Mouse (Mus musculus): ENCODE measurements at regions not wholly inside any gene's neighbourhood (a gene's known extent, or its start where the extent isn't known, plus 50 kb on each side); places are given as distances from the start of the nearest gene placed in this dataset.

DNA sequence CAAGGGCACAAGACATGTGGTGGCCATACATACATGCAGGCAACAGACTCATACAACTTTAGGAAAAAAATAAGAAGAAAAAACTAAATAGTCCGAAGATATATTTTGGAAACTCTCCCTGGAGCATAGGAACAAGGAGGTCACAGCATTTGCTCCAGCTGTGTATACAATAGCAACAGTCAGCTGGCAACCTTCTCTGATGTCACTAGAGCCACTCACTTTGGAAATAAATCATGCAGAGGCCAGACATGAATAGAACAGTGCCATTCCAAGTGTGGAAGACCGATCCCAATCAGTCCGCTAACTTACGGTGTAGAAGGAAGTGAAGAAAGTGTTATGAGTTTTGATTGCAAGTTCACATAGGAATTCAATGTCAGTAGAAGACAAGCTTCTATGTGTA, 132.8 kb downstream of the Lca5 start:
- no peaks in the 10 kb centered on the region for H3K27me3 ChIP-seq (ENCODE audit: control insufficient read depth)
- H3K9me3 ChIP-seq (ENCODE audit: control insufficient read depth, low read length) = no peaks in the 10 kb centered on the region
- TF ChIP-seq GATA1 (IDR thresholded peaks at IDR 0.05; ENCODE audit: low read length) (no peak), TAL1 (IDR thresholded peaks at IDR 0.05; ENCODE audit: low read length) (no peak)
- H3K36me3 ChIP-seq (ENCODE audit: control insufficient read depth) = no peaks in the 10 kb centered on the region
- no peak overlapping the region for H3K4me3 ChIP-seq (replicated peaks)
- no peaks in the 10 kb centered on the region for H3K4me1 ChIP-seq (ENCODE audit: control insufficient read depth)

DNA sequence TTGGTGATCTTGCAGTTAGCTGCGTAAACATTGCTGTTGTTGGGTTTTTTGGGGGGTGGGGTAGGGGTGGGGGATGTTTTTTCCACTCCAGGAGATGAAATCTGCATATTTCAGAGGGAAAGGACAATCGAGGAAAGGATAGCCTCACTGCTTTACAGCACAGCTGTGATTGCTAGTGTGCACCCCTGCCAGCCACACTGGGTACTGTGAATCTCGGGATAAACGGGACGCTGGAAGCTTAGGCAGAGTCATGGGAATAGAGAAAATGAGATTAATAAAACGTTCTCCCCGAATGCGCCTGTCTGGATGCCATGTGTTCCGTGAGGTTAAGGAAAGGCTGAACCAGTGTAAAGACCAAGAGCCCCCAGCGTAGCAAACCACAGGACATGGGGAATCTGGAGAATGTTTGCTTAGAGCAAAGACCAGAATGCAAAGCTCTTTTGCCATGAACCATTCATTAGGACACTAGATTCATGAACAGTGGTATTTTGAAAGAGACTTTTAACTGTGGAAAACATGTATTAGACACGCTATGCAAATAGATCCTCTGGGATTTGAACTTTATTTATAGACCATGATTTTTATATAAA, 133.5 kb downstream of the Lca5 start:
- TF ChIP-seq GATA1 (IDR thresholded peaks at IDR 0.05; ENCODE audit: low read length) = no peak
- TF ChIP-seq TAL1 (IDR thresholded peaks at IDR 0.05; ENCODE audit: low read length) = no peak
- no peaks in the 10 kb centered on the region for H3K36me3 ChIP-seq (ENCODE audit: control insufficient read depth)
- no peaks in the 10 kb centered on the region for H3K9me3 ChIP-seq (ENCODE audit: control insufficient read depth, low read length)
- H3K27me3 ChIP-seq (ENCODE audit: control insufficient read depth) = no peaks in the 10 kb centered on the region
- H3K4me1 ChIP-seq (ENCODE audit: control insufficient read depth) = no peaks in the 10 kb centered on the region
- no peak overlapping the region for H3K4me3 ChIP-seq (replicated peaks)

GRCm38 (mm10) chr9:83304925-83305324, 136.0 kb downstream of the Lca5 start:
- H3K9me3 ChIP-seq (ENCODE audit: control insufficient read depth, low read length) = no peaks in the 10 kb centered on the region
- H3K4me3 ChIP-seq (replicated peaks) = no peak overlapping the region
- H3K27me3 ChIP-seq (ENCODE audit: control insufficient read depth) = no peaks in the 10 kb centered on the region
- no peaks in the 10 kb centered on the region for H3K36me3 ChIP-seq (ENCODE audit: control insufficient read depth)
- H3K4me1 ChIP-seq (ENCODE audit: control insufficient read depth) = no peaks in the 10 kb centered on the region
- TF ChIP-seq GATA1 (IDR thresholded peaks at IDR 0.05; ENCODE audit: low read length) (no peak), TAL1 (IDR thresholded peaks at IDR 0.05; ENCODE audit: low read length) (no peak)

- no peak for TF ChIP-seq GATA1 (IDR thresholded peaks at IDR 0.05; ENCODE audit: low read length)
- TF ChIP-seq TAL1 (IDR thresholded peaks at IDR 0.05; ENCODE audit: low read length) = no peak
- no peaks in the 10 kb centered on the region for H3K4me1 ChIP-seq (ENCODE audit: control insufficient read depth)
- H3K36me3 ChIP-seq (ENCODE audit: control insufficient read depth) = no peaks in the 10 kb centered on the region
- H3K4me3 ChIP-seq (replicated peaks) = no peak overlapping the region
- H3K9me3 ChIP-seq (ENCODE audit: control insufficient read depth, low read length) = no peaks in the 10 kb centered on the region
- no peaks in the 10 kb centered on the region for H3K27me3 ChIP-seq (ENCODE audit: control insufficient read depth)
Measured at GRCm38 (mm10) chr9:83300500-83300899, 140.4 kb downstream of the Lca5 start.

DNA sequence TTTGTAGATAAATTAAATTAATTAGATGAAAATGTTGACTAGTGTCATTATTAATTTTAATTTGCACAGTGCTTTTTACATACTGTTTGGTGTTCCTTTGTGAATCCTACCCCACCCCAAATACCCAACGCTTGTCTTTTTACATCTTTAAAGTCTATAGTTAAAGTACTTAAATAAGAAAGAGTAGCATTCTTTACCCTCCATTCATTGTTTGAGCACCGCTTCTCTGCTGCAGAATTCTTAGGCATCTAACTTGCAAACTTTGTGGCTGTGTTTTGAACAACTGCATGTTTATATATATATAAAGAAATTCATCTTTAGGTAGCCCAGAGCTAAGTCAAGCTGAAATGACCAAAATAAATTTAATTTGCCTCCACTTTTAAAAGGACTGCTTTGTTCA, 140.9 kb downstream of the Lca5 start:
- Histone ChIP-seq H3K36me3 (ENCODE audit: control insufficient read depth) (no peaks in the 10 kb centered on the region), H3K27me3 (ENCODE audit: control insufficient read depth) (no peaks in the 10 kb centered on the region), H3K9me3 (ENCODE audit: control insufficient read depth, low read length) (no peaks in the 10 kb centered on the region), H3K4me1 (ENCODE audit: control insufficient read depth) (no peaks in the 10 kb centered on the region), H3K4me3 (replicated peaks) (no peak overlapping the region)
- TF ChIP-seq GATA1 (IDR thresholded peaks at IDR 0.05; ENCODE audit: low read length) = no peak
- no peak for TF ChIP-seq TAL1 (IDR thresholded peaks at IDR 0.05; ENCODE audit: low read length)

GRCm38 (mm10) chr9:83299623-83300022, 141.3 kb downstream of the Lca5 start:
- no peaks in the 10 kb centered on the region for H3K9me3 ChIP-seq (ENCODE audit: control insufficient read depth, low read length)
- TF ChIP-seq TAL1 (IDR thresholded peaks at IDR 0.05; ENCODE audit: low read length) = no peak
- no peak for TF ChIP-seq GATA1 (IDR thresholded peaks at IDR 0.05; ENCODE audit: low read length)
- no peaks in the 10 kb centered on the region for H3K4me1 ChIP-seq (ENCODE audit: control insufficient read depth)
- H3K4me3 ChIP-seq (replicated peaks) = no peak overlapping the region
- H3K27me3 ChIP-seq (ENCODE audit: control insufficient read depth) = no peaks in the 10 kb centered on the region
- H3K36me3 ChIP-seq (ENCODE audit: control insufficient read depth) = no peaks in the 10 kb centered on the region

GRCm38 (mm10) chr9:83295453-83295852, 145.5 kb downstream of the Lca5 start:
- Histone ChIP-seq H3K9me3 (ENCODE audit: control insufficient read depth, low read length) (no peaks in the 10 kb centered on the region; the same call in 1 of the 2 replicates), H3K27me3 (ENCODE audit: control insufficient read depth) (no peaks in the 10 kb centered on the region), H3K36me3 (ENCODE audit: control insufficient read depth) (no peaks in the 10 kb centered on the region), H3K4me3 (replicated peaks) (no peak overlapping the region), H3K4me1 (ENCODE audit: control insufficient read depth) (no peaks in the 10 kb centered on the region)
- TF ChIP-seq GATA1 (IDR thresholded peaks at IDR 0.05; ENCODE audit: low read length) (no peak), TAL1 (IDR thresholded peaks at IDR 0.05; ENCODE audit: low read length) (no peak)

DNA sequence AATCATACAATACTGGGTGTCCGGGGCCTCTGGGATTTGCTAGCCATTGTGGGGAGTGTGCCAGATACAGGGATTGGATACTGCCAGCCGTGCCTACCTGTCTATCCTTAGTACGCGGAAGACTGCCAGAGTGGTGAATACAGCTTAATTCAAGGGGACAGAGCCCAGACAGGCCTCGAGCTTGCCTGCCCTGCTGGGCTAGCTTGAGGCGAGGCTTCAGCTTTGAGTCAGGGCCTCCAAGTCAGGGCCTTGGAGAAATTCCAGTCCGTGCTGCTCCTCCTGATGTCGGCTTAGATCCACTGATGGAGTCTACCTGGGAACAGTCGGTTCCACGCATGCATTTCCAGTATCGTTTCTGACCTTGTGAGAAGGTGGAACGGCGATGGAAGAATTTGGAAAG, 146.5 kb downstream of the Lca5 start:
- TF ChIP-seq TAL1 (IDR thresholded peaks at IDR 0.05; ENCODE audit: low read length) (no peak), GATA1 (IDR thresholded peaks at IDR 0.05; ENCODE audit: low read length) (no peak)
- Histone ChIP-seq H3K9me3 (ENCODE audit: control insufficient read depth, low read length) (no peaks in the 10 kb centered on the region; the same call in 1 of the 2 replicates), H3K27me3 (ENCODE audit: control insufficient read depth) (no peaks in the 10 kb centered on the region), H3K36me3 (ENCODE audit: control insufficient read depth) (no peaks in the 10 kb centered on the region), H3K4me1 (ENCODE audit: control insufficient read depth) (no peaks in the 10 kb centered on the region), H3K4me3 (replicated peaks) (no peak overlapping the region)

GRCm38 (mm10) chr9:83284097-83284496, 137.6 kb upstream of the Hmgn3 start:
- TF ChIP-seq GATA1 (IDR thresholded peaks at IDR 0.05; ENCODE audit: low read length) = no peak
- no peak for TF ChIP-seq TAL1 (IDR thresholded peaks at IDR 0.05; ENCODE audit: low read length)
- no peaks in the 10 kb centered on the region for H3K36me3 ChIP-seq (ENCODE audit: control insufficient read depth)
- no peaks in the 10 kb centered on the region for H3K27me3 ChIP-seq (ENCODE audit: control insufficient read depth)
- H3K9me3 ChIP-seq (ENCODE audit: control insufficient read depth, low read length) = no peaks in the 10 kb centered on the region
- no peak overlapping the region for H3K4me3 ChIP-seq (replicated peaks)
- no peaks in the 10 kb centered on the region for H3K4me1 ChIP-seq (ENCODE audit: control insufficient read depth)

- Histone ChIP-seq H3K27me3 (ENCODE audit: control insufficient read depth) (no peaks in the 10 kb centered on the region), H3K4me1 (ENCODE audit: control insufficient read depth) (no peaks in the 10 kb centered on the region), H3K36me3 (ENCODE audit: control insufficient read depth) (no peaks in the 10 kb centered on the region), H3K4me3 (replicated peaks) (no peak overlapping the region), H3K9me3 (ENCODE audit: control insufficient read depth, low read length) (no peaks in the 10 kb centered on the region)
- TF ChIP-seq GATA1 (IDR thresholded peaks at IDR 0.05; ENCODE audit: low read length) (no peak), TAL1 (IDR thresholded peaks at IDR 0.05; ENCODE audit: low read length) (no peak)
Measured at GRCm38 (mm10) chr9:83283662-83284061, 137.2 kb upstream of the Hmgn3 start.
